Mouse (Mus musculus) skeletal muscle tissue, adult 2 months (tissue): ENCODE results near the gene Ccdc38.

Experiments
- DNase-seq: peaks from one replicate; pipeline ENCODE4 v3.0.0-alpha.2; 2012; ENCODE audit warnings: low read depth, low spot score

Ccdc38 gene

GRCm38 (mm10) chr10:93609236-93609635 is 68.8 kb downstream of the Ccdc38 start:
- no peak for DNase-seq

GRCm38 (mm10) chr10:93610896-93611295 is 70.5 kb downstream of the Ccdc38 start:
- DNase-seq, result no peak

DNA sequence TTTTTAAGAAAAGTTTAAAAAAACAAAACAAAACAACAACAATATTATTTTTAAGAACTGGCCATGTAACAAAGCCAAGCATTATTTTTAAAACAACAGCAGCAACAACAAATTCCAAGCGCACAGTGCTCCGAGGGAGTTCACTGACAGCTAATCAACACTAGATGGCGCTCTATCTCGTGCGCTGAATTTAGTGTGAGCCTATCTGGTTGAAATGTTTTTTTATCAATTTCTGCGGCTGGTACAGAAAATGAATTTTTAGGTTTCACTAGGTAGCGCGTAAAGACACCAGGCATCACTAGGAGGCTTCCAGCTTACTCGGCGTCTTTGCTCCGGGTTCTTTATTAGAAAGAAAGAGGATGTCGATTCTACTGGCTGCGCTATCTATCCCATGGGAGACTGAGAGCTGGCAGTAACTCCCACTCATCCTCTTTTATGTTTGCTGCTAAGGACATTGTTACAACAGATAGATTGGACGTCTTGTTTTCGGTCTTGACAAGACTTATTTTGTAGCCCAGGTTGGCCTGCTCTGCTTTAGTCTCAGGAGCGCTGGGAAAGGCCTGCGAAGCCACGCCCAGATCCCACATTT is 71.1 kb downstream of the Ccdc38 start:
- no peak for DNase-seq

- DNase-seq, result no peak
Measured at GRCm38 (mm10) chr10:93614850-93615249, 74.4 kb downstream of the Ccdc38 start.

DNA sequence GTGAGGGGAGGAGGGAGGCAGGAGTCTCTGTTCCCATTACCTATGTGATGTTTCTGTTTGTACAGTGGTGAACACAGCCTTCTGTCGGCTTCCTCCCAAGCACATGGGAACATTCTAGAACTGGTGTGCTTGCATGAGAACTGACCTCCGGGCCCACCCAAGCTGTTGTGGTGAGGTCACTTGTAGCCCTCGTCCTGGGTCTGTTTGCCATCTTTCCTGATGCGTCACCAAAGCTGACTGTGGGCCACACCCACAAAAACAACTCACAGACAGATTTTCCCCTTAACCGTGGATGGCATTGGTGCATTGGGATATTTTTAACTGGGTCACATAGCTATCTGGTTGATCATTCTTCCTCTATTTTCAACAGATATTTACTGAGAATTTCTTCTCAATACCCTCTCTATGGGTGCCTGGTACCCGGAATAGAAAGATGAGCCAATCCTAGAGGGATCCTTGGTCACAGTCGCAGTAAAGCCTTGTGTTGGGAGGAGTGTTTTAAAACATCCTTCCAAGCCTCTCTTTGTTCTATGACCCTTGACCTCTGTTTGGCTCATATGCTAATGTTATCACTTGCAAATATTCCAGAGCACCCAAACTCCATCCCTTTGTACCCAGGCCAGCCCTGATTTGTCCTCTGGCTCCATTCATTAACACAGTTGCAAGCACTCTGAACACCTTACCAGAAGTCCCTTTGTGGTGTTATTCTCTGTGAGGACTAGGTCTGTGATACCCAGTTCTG is 80.2 kb downstream of the Ccdc38 start:
- DNase-seq, result peak; percentile 62

- no peak for DNase-seq
Measured at GRCm38 (mm10) chr10:93623725-93624124, 83.3 kb downstream of the Ccdc38 start.

DNA sequence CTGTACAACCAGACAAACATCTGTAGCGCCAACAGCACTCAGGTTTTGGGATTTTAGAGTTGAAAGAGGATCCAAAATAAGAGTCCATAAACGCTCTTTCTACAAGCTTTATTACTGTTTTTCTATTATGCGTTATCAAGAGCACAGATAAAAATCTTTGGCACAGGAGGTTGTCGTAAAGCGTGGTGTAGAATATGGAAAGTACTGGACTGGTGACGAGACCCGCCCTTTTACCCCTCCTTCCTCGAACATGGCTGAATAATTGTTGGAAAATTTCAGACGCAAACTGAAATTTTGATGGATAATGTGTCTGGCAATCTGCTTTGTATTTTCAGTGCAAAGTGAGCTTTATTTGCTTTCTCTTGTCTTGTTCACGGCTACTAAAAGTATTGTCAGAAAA is 83.7 kb downstream of the Ccdc38 start:
- no peak for DNase-seq

GRCm38 (mm10) chr10:93630310-93630709 is 89.9 kb downstream of the Ccdc38 start:
- no peak for DNase-seq

DNA sequence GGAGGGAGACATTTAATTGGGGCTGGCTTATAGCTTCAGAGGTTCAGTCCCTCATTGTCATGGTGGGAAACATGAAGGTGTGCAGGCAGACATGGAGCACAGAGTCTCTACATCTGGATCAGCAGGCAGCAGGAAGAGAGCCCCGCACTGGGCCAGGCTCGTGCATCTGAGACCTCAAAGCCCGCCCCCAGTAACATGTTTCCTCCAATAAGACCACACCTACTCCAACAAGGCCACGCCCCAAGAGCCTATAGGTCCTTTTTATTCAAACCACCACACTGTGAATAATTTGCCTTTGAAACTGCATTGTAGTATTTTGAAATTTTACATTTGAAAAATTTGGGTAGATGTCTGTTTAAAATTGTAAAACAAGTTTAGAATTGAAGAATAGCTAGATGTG is 91.7 kb downstream of the Ccdc38 start:
- no peak for DNase-seq

DNA sequence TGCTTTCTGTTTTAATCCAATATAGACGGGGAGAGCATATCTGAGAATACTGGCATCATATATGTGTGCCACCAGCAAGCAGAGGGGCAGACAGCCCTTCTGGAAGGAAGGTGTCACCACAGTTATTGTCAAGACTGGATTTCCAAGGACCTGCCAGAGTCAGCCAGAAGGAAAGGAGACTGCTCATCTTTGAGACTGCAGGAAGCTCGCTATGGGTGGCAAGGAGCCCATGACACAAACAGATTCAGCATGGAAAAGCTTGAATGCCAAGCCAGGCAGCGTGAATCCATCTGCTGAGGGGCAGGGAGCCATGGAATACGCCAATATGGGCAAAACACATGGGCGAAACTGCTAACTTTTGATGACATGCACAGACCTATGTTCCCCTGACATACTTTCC is 93.1 kb downstream of the Ccdc38 start:
- no peak for DNase-seq
